Mouse (Mus musculus) gastrocnemius, postnatal 25 days (tissue): ENCODE measurements around the gene Arhgap42. TPM values are rescaled to one million over a fixed set of nuclear protein-coding genes. Genes with fewer than 3 reads are reported as not detected.
A peak's percentile ranks its signal among the peaks of the same experiment; 100 is the strongest.

ENCODE experiments used
- DNase-seq: peaks from one replicate; pipeline ENCODE4 v3.0.0; 2022
- total RNA-seq, 2 experiments: library from RNA; stranded (reverse); gene quantifications; 1 replicate in 1 of 2; 2 replicates in 1 of 2; pipeline ENCODE4 v1.2.3; 2021

The Arhgap42 gene
- total RNA-seq, 2 experiments from 2014 or later = 4.2 to 6.5 TPM

- no peak for DNase-seq
These were observed 96.3 kb downstream of the Arhgap42 start for GRCm38 (mm10) chr9:9142561-9142960.

GRCm38 (mm10) chr9:9142144-9142543 is 96.8 kb downstream of the Arhgap42 start:
- DNase-seq = no peak

- DNase-seq = peak; percentile 65
These were observed 109.8 kb downstream of the Arhgap42 start for GRCm38 (mm10) chr9:9128996-9129694.

- DNase-seq = no peak
These were observed 111.7 kb downstream of the Arhgap42 start for GRCm38 (mm10) chr9:9127041-9127755.

GRCm38 (mm10) chr9:9124156-9124555 is 114.7 kb downstream of the Arhgap42 start:
- DNase-seq = no peak

GRCm38 (mm10) chr9:9114266-9114665 is 124.6 kb downstream of the Arhgap42 start:
- DNase-seq = no peak

GRCm38 (mm10) chr9:9113847-9114246 is 125.1 kb downstream of the Arhgap42 start:
- DNase-seq = no peak

GRCm38 (mm10) chr9:9112921-9113320 is 126.0 kb downstream of the Arhgap42 start:
- DNase-seq = no peak

- no peak for DNase-seq
These were observed 131.2 kb downstream of the Arhgap42 start for GRCm38 (mm10) chr9:9107697-9108096.

GRCm38 (mm10) chr9:9104761-9105160 is 134.1 kb downstream of the Arhgap42 start:
- no peak for DNase-seq

- no peak for DNase-seq
These were observed 136.8 kb downstream of the Arhgap42 start for GRCm38 (mm10) chr9:9102158-9102514.

- DNase-seq = no peak
These were observed 137.3 kb downstream of the Arhgap42 start for GRCm38 (mm10) chr9:9101482-9102157.

- DNase-seq = no peak
These were observed 137.8 kb downstream of the Arhgap42 start for GRCm38 (mm10) chr9:9101055-9101454.

GRCm38 (mm10) chr9:9097835-9098234 is 141.1 kb downstream of the Arhgap42 start:
- DNase-seq = no peak

GRCm38 (mm10) chr9:9096761-9097160 is 142.1 kb downstream of the Arhgap42 start:
- DNase-seq = no peak

- DNase-seq = no peak
These were observed 145.8 kb downstream of the Arhgap42 start for GRCm38 (mm10) chr9:9093096-9093495.

- DNase-seq = peak; percentile 22
These were observed 155.5 kb downstream of the Arhgap42 start for GRCm38 (mm10) chr9:9083441-9083840.

- no peak for DNase-seq
These were observed 186.0 kb downstream of the Arhgap42 start for GRCm38 (mm10) chr9:9052920-9053319.

GRCm38 (mm10) chr9:9051184-9051583 is 187.7 kb downstream of the Arhgap42 start:
- no peak for DNase-seq

GRCm38 (mm10) chr9:9049202-9049601 is 189.7 kb downstream of the Arhgap42 start:
- DNase-seq = no peak

GRCm38 (mm10) chr9:9041009-9041408 is 197.9 kb downstream of the Arhgap42 start:
- no peak for DNase-seq

- DNase-seq = no peak
These were observed 201.8 kb downstream of the Arhgap42 start for GRCm38 (mm10) chr9:9037017-9037671.

- DNase-seq = no peak
These were observed 211.0 kb downstream of the Arhgap42 start for GRCm38 (mm10) chr9:9027904-9028303.
